Mouse (Mus musculus) T-cell, adult 2 months (primary cell): ENCODE measurements around the gene Snx22.
A peak's percentile ranks its signal among the peaks of the same experiment; 100 is the strongest.

ENCODE experiments used
- DNase-seq: peaks from one replicate; pipeline ENCODE4 v3.0.0; 2022; ENCODE audit warnings: low spot score

Gene Snx22

DNA sequence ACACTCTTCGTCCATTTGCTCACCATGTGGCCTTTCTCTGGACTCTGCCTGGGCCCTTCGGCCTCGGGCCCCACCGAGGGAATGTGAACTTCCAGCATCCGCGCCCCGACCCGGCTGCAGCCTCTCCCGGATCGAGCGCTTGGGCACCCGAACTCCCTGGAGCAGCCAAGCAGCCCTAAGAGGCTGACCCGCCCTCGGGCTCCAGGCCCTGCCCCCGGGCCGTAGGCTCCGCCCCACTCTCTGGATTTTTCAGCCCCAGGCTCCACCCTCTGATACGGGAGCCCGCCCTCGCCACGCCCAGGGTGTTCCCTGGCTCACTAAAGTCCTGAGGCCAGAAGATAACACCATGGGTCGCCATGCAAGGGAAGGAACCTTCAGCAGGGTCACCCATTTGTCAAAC, at the start of gene Snx22:
TSS of gene Snx22 (minus strand) at position 137 of the 400 bp plus-strand sequence.
- DNase-seq, result peak; percentile 60

DNA sequence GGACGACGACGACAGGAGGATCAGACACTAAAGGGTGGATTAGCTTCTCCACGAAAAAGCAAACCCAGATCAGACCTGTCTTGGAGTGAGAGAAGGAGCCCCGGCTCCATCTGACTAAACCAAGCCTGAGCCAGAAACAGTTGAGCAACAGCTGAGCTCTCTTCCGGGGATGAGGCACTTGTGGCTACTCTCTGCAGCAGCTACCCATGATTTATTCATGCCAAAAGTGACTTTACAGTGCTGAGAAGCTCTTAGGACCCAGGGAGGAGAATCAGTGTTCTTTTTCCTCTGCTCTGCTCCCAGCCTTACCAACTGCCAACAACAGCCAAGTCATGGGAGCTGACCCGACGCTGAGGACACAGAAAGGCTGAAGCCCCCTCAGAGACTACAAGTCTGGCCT, 47.4 kb upstream of the Snx22 start:
- no peak for DNase-seq

DNA sequence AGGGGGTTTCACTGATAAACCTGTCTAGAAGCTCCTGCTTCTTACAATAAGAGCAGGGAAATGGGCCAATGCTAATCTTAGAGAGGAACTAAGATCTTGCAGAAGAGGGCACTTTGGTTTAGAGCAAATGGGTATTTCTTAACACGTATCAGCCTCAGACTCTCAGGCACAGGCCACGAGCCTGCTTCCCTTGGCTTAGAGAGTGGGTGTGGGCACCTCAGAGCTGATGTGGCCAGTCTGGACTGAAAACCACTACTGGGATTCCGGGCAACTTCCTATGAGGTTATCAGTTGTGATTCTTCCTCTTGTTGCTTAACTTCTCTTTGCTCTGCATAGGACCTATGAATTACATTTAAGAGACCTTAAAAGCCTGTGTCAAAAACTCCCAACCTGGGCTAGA, 44.8 kb upstream of the Snx22 start:
- DNase-seq, result no peak

DNA sequence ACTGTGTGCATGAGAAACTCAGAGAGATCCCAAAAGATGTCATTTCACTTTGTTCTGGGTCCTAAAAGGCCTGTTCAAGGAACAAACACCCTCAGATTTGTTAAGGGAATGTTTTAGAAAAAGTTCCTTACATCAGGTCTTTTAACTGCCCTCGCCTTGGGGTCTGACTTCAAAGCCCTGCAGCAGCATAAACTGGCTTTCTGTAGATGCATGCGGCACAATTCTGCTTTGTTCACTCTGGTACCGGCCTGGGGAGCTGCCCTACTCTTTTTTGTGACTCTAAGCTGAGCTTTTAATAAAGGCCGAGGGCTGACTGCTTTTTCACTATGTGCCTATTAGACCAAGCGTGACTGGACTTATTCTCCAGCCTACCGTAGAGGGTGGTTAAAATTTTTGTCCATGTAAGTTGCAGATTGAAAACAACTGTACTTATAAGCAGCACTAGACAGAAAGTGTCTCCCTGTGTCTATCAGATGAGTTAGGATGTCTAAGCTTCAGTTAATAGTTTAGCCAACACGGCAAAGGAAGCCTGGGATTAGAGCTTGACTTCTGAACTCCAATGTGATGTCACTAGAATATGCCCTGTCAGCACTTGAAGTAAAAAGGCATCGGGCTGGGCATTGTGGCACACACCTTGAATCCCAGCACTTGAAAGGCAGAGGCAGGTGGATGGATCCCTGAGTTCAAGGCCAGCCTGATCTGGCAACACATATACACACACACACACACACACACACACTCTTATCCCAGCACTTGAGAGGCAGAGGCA, 41.3 kb upstream of the Snx22 start:
- DNase-seq, result no peak

- DNase-seq, result no peak
Measured at GRCm38 (mm10) chr9:66110126-66110525, 40.6 kb upstream of the Snx22 start.

GRCm38 (mm10) chr9:66109574-66109973, 40.1 kb upstream of the Snx22 start:
- DNase-seq, result no peak

DNA sequence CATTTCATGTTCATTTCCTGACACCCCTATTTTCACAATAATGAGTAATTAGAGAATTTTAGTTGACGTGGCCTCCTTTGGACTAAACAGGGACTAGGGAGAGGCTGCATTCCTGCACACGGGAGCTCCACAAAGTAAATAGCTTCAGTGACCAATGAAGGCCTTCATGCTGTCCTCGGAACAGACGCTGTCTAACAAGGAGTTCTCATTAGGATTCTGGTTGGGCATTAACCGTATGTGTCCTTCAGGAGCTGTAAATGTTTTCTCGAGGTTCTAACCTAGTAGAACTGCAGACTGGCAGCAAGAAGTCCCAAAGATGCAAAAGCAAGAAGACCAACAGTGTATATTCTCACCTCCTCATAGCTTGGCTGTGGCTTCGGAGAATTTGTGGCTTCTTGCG, 35.6 kb upstream of the Snx22 start:
- DNase-seq, result no peak

- DNase-seq, result no peak
Measured at GRCm38 (mm10) chr9:66104601-66105000, 35.1 kb upstream of the Snx22 start.

GRCm38 (mm10) chr9:66102668-66103067, 33.1 kb upstream of the Snx22 start:
- no peak for DNase-seq

- DNase-seq, result no peak
Measured at GRCm38 (mm10) chr9:66101577-66101976, 32.1 kb upstream of the Snx22 start.

GRCm38 (mm10) chr9:66092664-66093063, 23.1 kb upstream of the Snx22 start:
- no peak for DNase-seq

GRCm38 (mm10) chr9:66091327-66092231, 22.1 kb upstream of the Snx22 start:
- no peak for DNase-seq

- DNase-seq, result no peak
Measured at GRCm38 (mm10) chr9:66090593-66091244, 21.2 kb upstream of the Snx22 start.

GRCm38 (mm10) chr9:66088411-66088810, 18.9 kb upstream of the Snx22 start:
- no peak for DNase-seq

GRCm38 (mm10) chr9:66087062-66087461, 17.5 kb upstream of the Snx22 start:
- DNase-seq, result no peak

DNA sequence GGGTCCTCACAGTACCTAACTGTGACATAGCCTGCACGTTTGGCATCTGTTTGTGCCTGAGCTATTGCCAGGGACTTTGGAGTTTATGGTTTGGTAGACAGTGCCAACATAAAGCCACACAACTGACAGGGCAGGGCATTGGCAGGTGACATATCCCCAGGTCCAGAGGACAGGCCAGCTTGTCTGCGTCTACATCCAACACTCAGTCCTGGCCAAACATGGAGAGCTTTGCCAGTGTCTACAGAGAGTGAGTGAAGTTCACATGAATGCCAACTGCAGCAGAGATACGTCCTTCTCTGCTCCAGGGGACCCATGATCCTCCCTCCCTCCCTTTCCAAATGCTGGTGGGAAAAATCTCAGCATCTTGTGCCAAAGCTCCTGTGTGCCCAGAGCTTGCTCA, 14.7 kb upstream of the Snx22 start:
- DNase-seq, result no peak

- no peak for DNase-seq
Measured at GRCm38 (mm10) chr9:66081999-66082398, 12.5 kb upstream of the Snx22 start.

GRCm38 (mm10) chr9:66080804-66081459, 11.4 kb upstream of the Snx22 start:
- DNase-seq, result no peak

DNA sequence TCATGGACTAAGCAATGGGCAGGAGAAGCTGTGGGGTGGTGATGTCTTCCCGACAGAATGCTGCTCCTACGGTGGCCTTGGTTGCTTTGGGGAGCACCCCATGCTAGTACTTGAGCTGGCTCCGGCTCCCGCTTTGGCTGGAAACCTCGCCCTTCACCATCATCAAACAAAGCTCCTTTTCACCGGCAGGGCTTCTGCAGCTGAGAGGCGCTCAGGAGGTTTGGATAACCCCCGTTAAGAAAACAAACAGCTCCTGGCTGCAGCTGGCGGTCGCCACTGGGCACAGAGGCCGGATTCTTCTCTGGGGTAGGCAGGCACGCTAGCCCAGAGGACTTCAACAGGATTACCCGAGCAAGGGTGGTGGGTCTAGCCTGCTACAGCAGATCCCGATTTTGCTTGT, 9.0 kb upstream of the Snx22 start:
- no peak for DNase-seq

DNA sequence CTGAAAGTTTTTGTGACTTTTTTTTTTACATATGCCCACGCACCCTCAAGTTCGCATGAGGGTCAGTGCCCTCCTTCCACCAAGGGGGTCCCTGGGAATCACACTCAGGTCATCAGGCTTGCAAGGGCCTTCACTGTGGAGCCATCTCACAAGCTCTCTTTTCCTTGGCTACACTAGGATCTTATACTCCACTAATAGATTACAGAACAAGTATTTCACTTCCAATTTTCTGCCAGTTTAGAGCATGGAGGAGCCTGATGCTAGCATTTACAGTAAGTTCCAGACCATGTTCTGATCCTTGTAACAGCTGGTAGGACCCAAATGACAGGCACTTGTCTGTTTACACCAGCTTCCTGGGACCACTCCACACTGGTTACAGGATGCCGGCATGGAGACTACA, 8.6 kb upstream of the Snx22 start:
- no peak for DNase-seq

DNA sequence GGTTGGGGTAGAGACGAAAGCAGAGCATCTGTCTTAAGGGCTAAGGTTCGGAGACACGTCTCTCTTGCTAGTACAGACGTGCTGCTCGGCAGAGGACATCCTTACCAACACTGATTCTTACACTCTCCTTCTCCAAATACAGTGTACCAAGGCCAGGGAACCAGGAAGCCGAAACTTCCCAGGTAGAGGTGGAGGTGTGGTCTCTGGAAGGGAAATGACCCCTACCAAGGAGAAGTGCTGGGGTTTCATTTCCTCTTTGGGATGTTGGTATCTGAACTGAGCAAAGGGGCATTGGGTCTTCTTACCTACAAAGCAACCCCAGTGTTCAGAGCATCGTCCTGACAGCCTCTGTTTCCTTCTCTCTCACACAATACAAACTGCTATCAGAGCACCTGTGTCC, 3.2 kb upstream of the Snx22 start:
- DNase-seq, result no peak

GRCm38 (mm10) chr9:66070151-66070550, 632 bp upstream of the Snx22 start:
- DNase-seq, result no peak
